Mouse (Mus musculus) forebrain, embryonic 16.5 days (tissue): ENCODE data around the gene Gdap1l1. TPM values are rescaled to one million over a fixed set of nuclear protein-coding genes. Genes with fewer than 3 reads are reported as not detected.

Experiments used
- ATAC-seq: fragments of 200-750 bp; cut with Nextera tagmentation; 2 replicates; pipeline ENCODE4 v1.8.0; 2017; ENCODE audit warnings: mild to moderate bottlenecking, moderate library complexity
- H3K27ac ChIP-seq: fragments of 300-500 bp; sonication (generic); 2 replicates; pipeline ENCODE4 v1.5.1; 2014; ENCODE audit warnings: low read length, control low read depth
- H3K27me3 ChIP-seq: fragments of 300-500 bp; sonication (generic); replicated peaks from 2 replicates; pipeline ENCODE4 v1.6.1; 2014; ENCODE audit warnings: low read length; ENCODE audit not compliant: control insufficient read depth, insufficient read depth
- H3K36me3 ChIP-seq: fragments of 300-500 bp; sonication (generic); 2 replicates; pipeline ENCODE4 v1.6.1; 2014; ENCODE audit not compliant: control insufficient read depth, insufficient read depth
- H3K4me1 ChIP-seq: fragments of 300-500 bp; sonication (generic); replicated peaks from 2 replicates; pipeline ENCODE4 v1.6.1; 2014; ENCODE audit warnings: low read length; ENCODE audit not compliant: control insufficient read depth, insufficient read depth
- H3K4me2 ChIP-seq: fragments of 300-500 bp; sonication (generic); 2 replicates; pipeline ENCODE4 v1.6.1; 2014; ENCODE audit warnings: mild to moderate bottlenecking, low read length, control low read depth
- H3K4me3 ChIP-seq: fragments of 300-500 bp; sonication (generic); replicated peaks from 2 replicates; pipeline ENCODE4 v1.5.1; 2014; ENCODE audit warnings: mild to moderate bottlenecking, low read length, control low read depth
- H3K9ac ChIP-seq: fragments of 300-500 bp; sonication (generic); replicated peaks from 2 replicates; pipeline ENCODE4 v1.6.1; 2014; ENCODE audit warnings: low read depth, low read length, control low read depth
- H3K9me3 ChIP-seq: fragments of 300-500 bp; sonication (generic); 2 replicates; pipeline ENCODE4 v1.6.1; 2016; ENCODE audit warnings: low read length; ENCODE audit not compliant: control insufficient read depth
- WGBS: fragments of 180-500 bp; shearing (Covaris S2); extraction: QIAGEN DNeasy Blood & Tissue Kit; methylation state at CpG from one replicate; pipeline ENCODE4 v1.1.7; 2014; 5-methylcytosine and 5-hydroxymethylcytosine counted together
- polyA plus RNA-seq: library from polyadenylated mRNA; unstranded; fragments of >200 nt; fragmentation: Nextera tagmentation; extraction: Ambion mirVana; gene quantifications from 2 replicates; pipeline ENCODE4 v1.2.1, GENCODE M21; 2015

The Gdap1l1 gene
- polyA plus RNA-seq, 1 experiment from 2014 or later = 124 TPM

DNA sequence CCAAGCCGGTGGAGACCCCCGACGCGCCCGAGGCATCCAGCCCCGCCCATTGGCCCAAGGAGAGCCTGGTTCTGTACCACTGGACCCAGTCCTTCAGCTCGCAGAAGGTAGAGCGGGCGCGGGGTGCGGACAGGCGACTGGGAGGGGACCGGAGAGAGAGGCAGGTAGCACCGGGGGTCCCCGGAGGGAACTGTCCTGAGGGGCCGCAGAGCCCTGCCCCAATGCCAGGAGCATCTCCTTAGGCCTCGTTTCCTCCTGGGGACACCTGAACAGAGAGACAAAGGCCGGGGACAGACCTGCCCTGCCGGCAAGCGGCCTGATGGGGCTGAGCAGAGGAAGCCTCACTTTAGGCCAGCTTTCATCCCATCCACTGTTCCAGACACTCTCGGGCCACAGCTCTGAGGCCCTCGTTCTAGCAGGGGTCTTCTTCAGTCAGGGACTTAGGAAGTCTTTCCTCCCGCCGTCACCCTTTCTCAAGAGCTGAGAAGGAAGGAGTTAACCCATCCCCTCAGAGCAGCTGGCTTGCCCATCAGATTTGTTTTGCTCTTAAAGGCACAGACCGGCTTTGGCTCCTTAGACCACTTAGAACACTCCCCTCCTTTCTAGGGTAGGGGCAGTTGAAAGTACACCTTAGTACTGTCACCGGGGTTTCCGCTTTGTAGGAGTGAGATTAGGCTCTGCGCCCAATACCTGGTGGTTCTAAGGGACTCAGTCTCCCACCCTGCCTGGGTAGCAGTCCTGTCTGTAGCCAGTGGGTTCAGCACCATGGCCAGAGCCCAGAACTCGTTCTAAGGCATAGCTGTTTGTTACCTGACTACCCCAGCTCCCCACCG lies 559 bp downstream of the Gdap1l1 start:
- Histone ChIP-seq H3K36me3 (no peaks in the 10 kb centered on the region), H3K27me3 (no peaks in the 10 kb centered on the region), H3K9me3 (no peaks in the 10 kb centered on the region), H3K4me3 (peak overlapping the region; percentile 83), H3K4me2 (peak overlapping the region; percentile 74), H3K9ac (peak overlapping the region; percentile 89), H3K4me1 (peaks cover 21% of the 10 kb centered on the region), H3K27ac (peak overlapping the region; percentile 73)
- WGBS = 1% methylated on average over 30 of the region's 30 CpGs
- peak; percentile 56 for ATAC-seq

DNA sequence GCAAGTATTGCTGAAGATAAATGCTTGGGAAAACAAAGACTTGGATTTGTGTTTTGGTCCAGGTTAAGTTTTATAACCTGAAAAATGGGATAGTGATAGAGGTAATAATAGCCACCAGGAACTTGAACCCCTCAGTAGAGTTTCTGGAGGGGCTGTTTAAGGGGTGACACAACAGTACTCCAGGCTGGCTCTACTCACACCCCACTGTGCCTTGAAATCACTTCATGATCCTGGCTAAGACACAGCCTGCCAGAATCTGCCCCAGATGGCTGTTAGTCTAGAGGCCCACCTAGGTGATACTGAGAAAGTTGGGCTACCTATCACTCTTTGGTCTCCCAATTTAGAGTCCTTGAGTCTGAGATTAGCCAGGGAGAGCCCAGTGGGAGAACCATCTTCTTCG lies 1.2 kb downstream of the Gdap1l1 start:
- no peaks in the 10 kb centered on the region for H3K27me3 ChIP-seq
- peak overlapping the region; percentile 89 for H3K9ac ChIP-seq
- no peaks in the 10 kb centered on the region for H3K36me3 ChIP-seq
- no peak for ATAC-seq
- peaks cover 21% of the 10 kb centered on the region for H3K4me1 ChIP-seq
- H3K4me3 ChIP-seq = peak overlapping the region; percentile 83
- WGBS = 79% methylated on average over 1 of the region's 1 CpGs
- no peaks in the 10 kb centered on the region for H3K9me3 ChIP-seq
- H3K27ac ChIP-seq = no peak overlapping the region
- H3K4me2 ChIP-seq = peak overlapping the region; percentile 74

DNA sequence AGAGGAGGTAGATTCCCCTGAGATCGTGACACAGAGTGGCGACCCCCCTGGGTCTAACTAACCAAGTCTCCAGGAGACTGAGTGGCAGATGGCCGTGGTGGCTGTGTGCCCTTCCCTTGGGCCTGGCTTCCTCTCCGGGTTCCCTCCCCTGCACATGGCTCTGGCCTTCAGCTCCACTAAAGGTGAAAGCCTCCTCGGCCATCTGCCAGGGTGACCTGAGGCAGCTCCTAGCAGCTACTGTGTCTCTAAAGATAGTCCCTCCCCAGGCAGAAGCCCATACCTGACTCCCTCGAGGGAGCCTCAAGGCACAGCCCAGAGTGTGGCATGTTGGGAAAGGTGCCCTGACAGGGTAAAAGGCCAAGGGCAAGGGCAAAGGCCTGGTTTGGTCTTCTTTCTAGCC lies 5.3 kb downstream of the Gdap1l1 start:
- Histone ChIP-seq H3K36me3 (peaks cover 10% of the 10 kb centered on the region), H3K27ac (no peak overlapping the region), H3K4me2 (no peak overlapping the region), H3K9me3 (no peaks in the 10 kb centered on the region), H3K4me1 (peaks cover 17% of the 10 kb centered on the region), H3K27me3 (no peaks in the 10 kb centered on the region), H3K4me3 (no peak overlapping the region), H3K9ac (no peak overlapping the region)
- WGBS = 74% methylated on average over 6 of the region's 6 CpGs
- no peak for ATAC-seq

DNA sequence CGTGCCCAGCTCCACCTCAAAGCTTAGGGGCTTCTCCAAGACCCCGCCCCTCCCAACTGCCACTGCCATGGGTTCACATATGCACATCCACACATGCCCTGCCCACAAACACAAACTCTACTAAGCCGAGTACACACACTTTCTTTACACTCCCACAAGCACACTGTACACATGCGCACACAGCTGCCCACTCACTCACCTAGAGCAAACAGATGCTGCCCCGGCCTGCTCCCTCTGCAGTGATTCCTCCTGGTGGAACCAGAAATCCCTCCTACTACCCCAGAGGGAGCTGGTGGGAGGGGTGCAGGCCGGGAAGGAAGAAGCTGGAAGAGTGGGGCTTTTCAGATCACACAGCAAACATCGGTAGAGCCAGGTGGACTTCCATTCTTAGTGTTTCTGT lies 5.7 kb downstream of the Gdap1l1 start:
- Histone ChIP-seq H3K27me3 (no peaks in the 10 kb centered on the region), H3K27ac (no peak overlapping the region), H3K4me1 (peaks cover 17% of the 10 kb centered on the region), H3K36me3 (peaks cover 10% of the 10 kb centered on the region), H3K4me3 (no peak overlapping the region), H3K4me2 (no peak overlapping the region), H3K9me3 (no peaks in the 10 kb centered on the region), H3K9ac (no peak overlapping the region)
- WGBS = 75% methylated on average over 7 of the region's 7 CpGs
- ATAC-seq = no peak

DNA sequence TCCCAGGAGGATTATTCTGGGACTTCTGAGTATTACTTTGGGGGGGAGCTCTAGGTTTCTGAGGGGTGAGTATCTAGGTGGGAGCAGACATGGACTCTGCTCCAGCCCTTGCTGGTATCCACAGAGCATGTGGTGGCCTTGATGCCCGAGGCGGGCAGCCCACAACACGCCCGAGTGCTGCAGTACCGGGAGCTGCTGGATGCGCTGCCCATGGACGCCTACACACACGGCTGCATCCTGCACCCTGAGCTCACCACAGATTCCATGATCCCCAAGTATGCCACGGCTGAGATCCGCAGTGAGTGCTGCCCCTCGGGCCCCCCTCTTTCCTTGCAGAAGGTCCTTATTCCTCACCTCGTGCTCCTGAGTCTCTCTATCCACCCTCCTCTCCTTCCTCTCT lies 9.1 kb downstream of the Gdap1l1 start:
- no peak overlapping the region for H3K9ac ChIP-seq
- H3K27ac ChIP-seq = no peak overlapping the region
- ATAC-seq = no peak
- no peaks in the 10 kb centered on the region for H3K9me3 ChIP-seq
- peaks cover 14% of the 10 kb centered on the region for H3K36me3 ChIP-seq
- 83% methylated on average over 12 of the region's 12 CpGs for WGBS
- H3K4me3 ChIP-seq = no peak overlapping the region
- no peaks in the 10 kb centered on the region for H3K27me3 ChIP-seq
- peaks cover 6% of the 10 kb centered on the region for H3K4me1 ChIP-seq
- H3K4me2 ChIP-seq = no peak overlapping the region

DNA sequence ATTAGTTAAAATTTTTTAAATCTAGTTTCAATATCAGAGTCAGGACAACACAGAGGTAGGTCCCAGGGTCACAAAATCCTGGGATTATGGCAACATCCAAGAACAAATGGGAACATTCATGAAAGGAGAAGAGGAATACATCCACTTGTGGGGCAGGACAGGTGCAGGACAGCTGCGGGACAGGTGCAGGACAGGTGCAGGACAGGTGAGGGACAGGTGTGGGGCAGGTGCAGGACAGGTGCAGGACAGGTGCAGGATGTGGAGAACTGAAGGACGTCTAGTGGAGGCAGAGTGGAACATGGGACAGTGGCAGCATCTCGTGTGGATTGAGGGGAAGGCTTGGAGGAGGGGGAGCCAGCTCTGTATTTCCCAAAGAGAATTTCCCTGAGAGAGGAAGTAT lies 11.0 kb downstream of the Gdap1l1 start:
- no peak overlapping the region for H3K4me3 ChIP-seq

DNA sequence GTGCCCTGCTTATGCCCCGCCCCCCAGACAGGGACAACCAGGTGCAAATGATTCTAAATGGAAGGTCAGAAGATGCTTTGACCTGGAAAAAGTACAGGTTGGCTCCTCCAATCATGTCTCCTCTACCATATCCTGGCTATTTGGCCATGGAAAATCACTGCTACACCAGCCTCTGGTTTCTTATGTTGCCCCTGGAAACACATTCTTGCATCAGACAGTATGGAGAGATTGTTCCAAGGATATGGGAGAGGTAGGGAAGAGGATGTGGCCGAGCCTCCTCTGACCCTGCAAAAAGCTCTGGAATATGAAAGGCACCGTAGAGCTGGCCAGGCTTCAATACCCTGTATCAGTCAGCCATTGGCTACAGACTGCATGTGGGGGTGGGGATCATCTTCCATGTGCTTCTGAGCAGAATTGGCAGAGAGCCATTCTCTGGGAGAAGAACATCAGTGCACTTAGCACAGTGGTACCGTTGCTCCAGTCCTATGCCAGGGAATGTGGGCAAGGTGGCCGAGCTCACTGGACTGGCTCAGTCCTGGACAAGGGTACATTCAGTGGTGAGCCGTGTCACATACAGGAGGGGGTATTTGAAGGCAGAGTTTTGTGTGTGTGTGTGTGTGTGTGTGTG lies 12.5 kb downstream of the Gdap1l1 start:
- ATAC-seq = peak; percentile 79
- Histone ChIP-seq H3K4me1 (peaks cover 6% of the 10 kb centered on the region), H3K27me3 (no peaks in the 10 kb centered on the region), H3K9me3 (no peaks in the 10 kb centered on the region), H3K27ac (no peak overlapping the region), H3K4me2 (no peak overlapping the region), H3K4me3 (no peak overlapping the region), H3K9ac (no peak overlapping the region), H3K36me3 (peaks cover 29% of the 10 kb centered on the region)
- 54% methylated on average over 6 of the region's 6 CpGs for WGBS

More for the DNA sequence above, 11.0 kb downstream of the Gdap1l1 start:
- Histone ChIP-seq H3K4me1 (peaks cover 6% of the 10 kb centered on the region), H3K36me3 (peaks cover 21% of the 10 kb centered on the region), H3K27me3 (no peaks in the 10 kb centered on the region), H3K27ac (no peak overlapping the region), H3K4me2 (no peak overlapping the region), H3K9me3 (no peaks in the 10 kb centered on the region), H3K9ac (no peak overlapping the region)
- 74% methylated on average over 3 of the region's 3 CpGs for WGBS
- ATAC-seq = no peak

DNA sequence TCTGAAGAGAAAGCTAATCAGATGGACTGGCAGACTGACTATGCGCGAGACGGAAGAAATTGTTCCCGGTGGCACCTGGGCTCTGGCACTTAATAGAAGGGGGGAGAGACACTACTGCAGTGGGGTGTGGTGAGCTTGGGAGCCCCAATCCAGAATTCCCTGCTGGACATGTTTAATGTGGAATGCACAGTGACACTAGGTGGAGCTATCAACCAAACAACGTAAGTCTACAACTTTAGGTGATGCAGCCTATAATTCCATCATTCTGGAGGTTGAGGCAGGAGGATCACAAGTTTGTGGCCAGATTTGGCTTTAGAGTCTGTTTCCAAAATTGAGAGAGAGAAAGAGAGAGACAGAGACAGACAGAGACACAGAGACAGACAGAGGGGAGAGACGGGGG lies 14.5 kb downstream of the Gdap1l1 start:
- Histone ChIP-seq H3K27me3 (no peaks in the 10 kb centered on the region), H3K4me3 (no peak overlapping the region), H3K4me1 (peaks cover 6% of the 10 kb centered on the region), H3K9ac (no peak overlapping the region), H3K9me3 (no peaks in the 10 kb centered on the region), H3K36me3 (peaks cover 18% of the 10 kb centered on the region), H3K27ac (no peak overlapping the region), H3K4me2 (no peak overlapping the region)
- WGBS = 93% methylated on average over 6 of the region's 6 CpGs
- ATAC-seq = no peak

DNA sequence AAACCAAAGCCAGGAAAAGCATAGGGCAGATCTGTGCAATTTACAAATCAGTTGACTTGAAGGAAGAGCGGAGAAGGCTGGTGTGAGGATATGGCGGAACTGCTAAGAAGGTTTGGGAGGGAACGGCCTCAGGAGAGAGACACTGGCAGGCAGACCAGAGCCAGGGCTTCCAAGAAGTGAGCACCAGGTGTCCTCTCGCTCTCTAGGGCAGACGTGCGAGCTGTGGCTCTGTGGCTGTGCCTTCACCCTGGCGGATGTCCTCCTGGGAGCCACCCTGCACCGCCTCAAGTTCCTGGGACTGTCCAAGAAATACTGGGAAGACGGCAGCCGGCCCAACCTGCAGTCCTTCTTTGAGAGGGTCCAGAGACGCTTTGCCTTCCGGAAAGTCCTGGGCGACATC lies 15.1 kb downstream of the Gdap1l1 start:
- H3K4me1 ChIP-seq = peaks cover 6% of the 10 kb centered on the region
- no peaks in the 10 kb centered on the region for H3K27me3 ChIP-seq
- WGBS = 94% methylated on average over 13 of the region's 13 CpGs
- H3K4me3 ChIP-seq = no peak overlapping the region
- no peaks in the 10 kb centered on the region for H3K9me3 ChIP-seq
- no peak for ATAC-seq
- no peak overlapping the region for H3K9ac ChIP-seq
- no peak overlapping the region for H3K27ac ChIP-seq
- no peak overlapping the region for H3K4me2 ChIP-seq
- peaks cover 18% of the 10 kb centered on the region for H3K36me3 ChIP-seq
